Mouse (Mus musculus) liver, adult 2 months (tissue): ENCODE measurements around the gene Aifm3. TPM values are rescaled to one million over a fixed set of nuclear protein-coding genes. Genes with fewer than 3 reads are reported as not detected.

ENCODE experiments used
- DNase-seq: peaks from one replicate; pipeline ENCODE4 v3.0.0-alpha.2; 2011; ENCODE audit warnings: low read depth, low spot score; ENCODE audit errors: extremely low read depth
- H3K27ac ChIP-seq: fragments of 200-500 bp; replicated peaks from 2 replicates; pipeline ENCODE4 v1.5.1; 2012; ENCODE audit warnings: low read depth, mild to moderate bottlenecking, control low read depth, inconsistent platforms, low read length; ENCODE audit not compliant: insufficient read depth
- H3K27me3 ChIP-seq: fragments of 200-500 bp; 2 replicates; pipeline ENCODE4 v1.6.1; 2012; ENCODE audit warnings: mild to moderate bottlenecking, moderate library complexity, low read length, inconsistent platforms; ENCODE audit not compliant: control insufficient read depth, insufficient read depth
- H3K36me3 ChIP-seq: fragments of 200-500 bp; 2 replicates; pipeline ENCODE4 v1.6.1; 2012; ENCODE audit warnings: low read length, inconsistent platforms; ENCODE audit not compliant: control insufficient read depth, insufficient read depth
- H3K4me1 ChIP-seq: fragments of 200-500 bp; 2 replicates; pipeline ENCODE4 v1.6.1; 2011; ENCODE audit warnings: low read length; ENCODE audit not compliant: control insufficient read depth, insufficient read depth
- H3K4me3 ChIP-seq: fragments of 200-500 bp; 2 replicates; pipeline ENCODE4 v1.5.1; 2011; ENCODE audit warnings: low read depth, mild to moderate bottlenecking, control low read depth, low read length, moderate library complexity; ENCODE audit not compliant: insufficient read depth
- H3K79me2 ChIP-seq: fragments of 200-500 bp; 2 replicates; pipeline ENCODE4 v1.6.1; 2012; ENCODE audit warnings: inconsistent platforms, mild to moderate bottlenecking, low read length, moderate library complexity; ENCODE audit not compliant: control insufficient read depth, insufficient read depth
- H3K9ac ChIP-seq: fragments of 200-500 bp; 2 replicates; pipeline ENCODE4 v1.6.1; 2012; ENCODE audit warnings: low read depth, mild to moderate bottlenecking, control low read depth, inconsistent platforms, low read length
- CTCF ChIP-seq: fragments of 200-500 bp; IDR thresholded peaks from 2 replicates; pipeline ENCODE4 v1.5.1; 2011; ENCODE audit warnings: low read depth, low read length, control low read depth
- POLR2A ChIP-seq: fragments of 200-500 bp; IDR thresholded peaks from 2 replicates; pipeline ENCODE4 v1.6.1; 2011; ENCODE audit warnings: low read length, control low read depth; ENCODE audit not compliant: insufficient read depth; ENCODE audit errors: extremely low read depth
- WGBS: fragments of 180-500 bp; shearing (Covaris S2); methylation state at CpG from one replicate; pipeline ENCODE4 v1.1.7; 2018; 5-methylcytosine and 5-hydroxymethylcytosine counted together
- polyA plus RNA-seq: library from polyadenylated mRNA; depleted of rRNA; stranded (reverse); fragments of >200 nt; gene quantifications from 2 replicates; pipeline ENCODE4 v1.2.3, GENCODE M21; 2012
- total RNA-seq: library from RNA; depleted of rRNA; stranded (reverse); fragments of >200 nt; gene quantifications from 2 replicates; pipeline ENCODE4 v1.2.3, GENCODE M21; 2014

Aifm3 gene
- total and polyA plus RNA-seq, 2 experiments = 1.4 to 3.5 TPM

DNA sequence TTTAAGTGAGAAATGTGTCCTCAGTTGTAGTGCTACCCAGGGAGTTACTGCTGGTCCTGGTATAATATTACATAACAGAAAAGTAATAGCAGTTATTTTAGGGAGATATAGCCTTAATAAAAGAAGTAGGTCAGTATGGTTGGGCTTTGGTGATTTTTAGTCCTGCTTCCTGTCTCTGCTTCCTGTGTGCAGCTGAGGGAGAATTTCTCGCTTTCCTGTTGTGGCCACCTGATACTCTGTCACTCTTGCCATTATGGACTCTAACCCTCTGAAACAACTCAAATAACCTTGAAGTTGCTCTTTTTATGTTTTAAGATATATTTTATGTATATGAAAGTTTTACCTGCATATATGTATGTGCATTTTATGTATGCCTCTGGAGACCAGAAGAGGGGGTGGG is 27.8 kb upstream of the Aifm3 start:
- DNase-seq = no peak
- Histone ChIP-seq H3K9ac (no peak overlapping the region), H3K36me3 (peaks cover 2% of the 10 kb centered on the region; the same call in 1 of the 2 replicates), H3K27me3 (no peaks in the 10 kb centered on the region), H3K27ac (no peak overlapping the region), H3K4me3 (no peak overlapping the region), H3K79me2 (peaks cover 50% of the 10 kb centered on the region), H3K4me1 (peaks cover 32% of the 10 kb centered on the region)
- TF ChIP-seq POLR2A (no peak), CTCF (no peak)
- 66% methylated on average over 1 of the region's 1 CpGs for WGBS

GRCm38 (mm10) chr16:17463184-17463583 is 26.2 kb upstream of the Aifm3 start:
- 60% methylated on average over 2 of the region's 2 CpGs for WGBS
- H3K27ac ChIP-seq = peak overlapping the region; percentile 81
- no peak for DNase-seq
- H3K4me1 ChIP-seq = peaks cover 39% of the 10 kb centered on the region
- H3K79me2 ChIP-seq = peaks cover 42% of the 10 kb centered on the region
- no peaks in the 10 kb centered on the region for H3K27me3 ChIP-seq
- no peak overlapping the region for H3K4me3 ChIP-seq
- TF ChIP-seq POLR2A (no peak), CTCF (no peak)
- H3K36me3 ChIP-seq = peaks cover 2% of the 10 kb centered on the region; the same call in 1 of the 2 replicates
- H3K9ac ChIP-seq = no peak overlapping the region

DNA sequence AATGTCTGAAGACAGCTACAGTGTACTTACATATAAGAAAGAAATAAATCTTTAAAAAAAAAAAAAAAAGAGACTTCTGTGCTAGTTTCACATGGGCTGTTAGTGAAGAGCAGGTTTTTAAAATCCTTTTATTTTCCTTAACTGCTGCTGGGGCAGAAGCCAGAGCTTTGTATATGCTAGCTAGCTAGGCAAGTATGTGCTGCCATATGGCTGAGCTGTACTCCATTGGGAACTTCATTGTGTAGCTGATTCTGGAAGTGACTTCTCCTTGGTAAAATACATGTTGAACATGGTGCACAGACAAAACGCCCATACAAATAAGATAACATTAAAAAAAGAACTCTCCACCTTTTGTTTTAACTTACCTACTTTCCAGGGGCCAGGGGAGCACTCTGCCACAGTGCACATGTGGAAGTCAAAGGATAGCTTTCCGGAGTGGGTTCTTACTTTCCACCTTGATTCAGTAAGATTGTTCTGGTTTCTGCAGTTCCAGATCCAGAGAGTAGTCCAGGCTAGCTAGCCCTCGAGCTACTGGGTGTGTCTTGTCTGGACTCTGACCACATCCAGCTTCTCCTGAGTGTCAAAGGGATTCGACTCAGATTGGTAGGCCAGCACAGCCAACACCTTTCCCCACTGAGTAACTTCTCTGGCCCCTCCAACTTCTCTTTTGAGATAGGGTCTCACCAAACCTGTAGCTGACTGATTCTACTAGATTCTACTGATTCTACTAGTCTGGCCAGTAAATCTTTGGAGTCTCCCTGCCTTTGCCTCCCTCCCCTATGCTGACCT is 22.3 kb upstream of the Aifm3 start:
- peaks cover 29% of the 10 kb centered on the region; the same call in 1 of the 2 replicates for H3K79me2 ChIP-seq
- peaks cover 17% of the 10 kb centered on the region for H3K36me3 ChIP-seq
- peaks cover 19% of the 10 kb centered on the region for H3K4me1 ChIP-seq
- H3K4me3 ChIP-seq = no peak overlapping the region
- H3K9ac ChIP-seq = no peak overlapping the region
- no peaks in the 10 kb centered on the region for H3K27me3 ChIP-seq
- H3K27ac ChIP-seq = no peak overlapping the region
- no peak for DNase-seq
- no peak for TF ChIP-seq POLR2A
- no peak for TF ChIP-seq CTCF
- 48% methylated on average over 4 of the region's 4 CpGs for WGBS

GRCm38 (mm10) chr16:17472498-17472897 is 16.9 kb upstream of the Aifm3 start:
- peaks cover 25% of the 10 kb centered on the region for H3K36me3 ChIP-seq
- H3K4me1 ChIP-seq = peaks cover under 1% of the 10 kb centered on the region; the same call in 1 of the 2 replicates
- no peak overlapping the region for H3K9ac ChIP-seq
- no peak overlapping the region for H3K4me3 ChIP-seq
- TF ChIP-seq POLR2A (no peak), CTCF (no peak)
- 87% methylated on average over 6 of the region's 6 CpGs for WGBS
- peaks cover 39% of the 10 kb centered on the region; the same call in 1 of the 2 replicates for H3K79me2 ChIP-seq
- no peaks in the 10 kb centered on the region for H3K27me3 ChIP-seq
- DNase-seq = no peak
- no peak overlapping the region for H3K27ac ChIP-seq

GRCm38 (mm10) chr16:17474091-17474490 is 15.3 kb upstream of the Aifm3 start:
- Histone ChIP-seq H3K79me2 (peaks cover 40% of the 10 kb centered on the region; the same call in 1 of the 2 replicates), H3K4me3 (no peak overlapping the region), H3K27me3 (no peaks in the 10 kb centered on the region), H3K9ac (no peak overlapping the region), H3K27ac (no peak overlapping the region), H3K4me1 (no peaks in the 10 kb centered on the region), H3K36me3 (peaks cover 20% of the 10 kb centered on the region)
- peak; percentile 63; the same call in 1 of the 2 replicates for TF ChIP-seq CTCF
- TF ChIP-seq POLR2A = no peak
- DNase-seq = no peak

DNA sequence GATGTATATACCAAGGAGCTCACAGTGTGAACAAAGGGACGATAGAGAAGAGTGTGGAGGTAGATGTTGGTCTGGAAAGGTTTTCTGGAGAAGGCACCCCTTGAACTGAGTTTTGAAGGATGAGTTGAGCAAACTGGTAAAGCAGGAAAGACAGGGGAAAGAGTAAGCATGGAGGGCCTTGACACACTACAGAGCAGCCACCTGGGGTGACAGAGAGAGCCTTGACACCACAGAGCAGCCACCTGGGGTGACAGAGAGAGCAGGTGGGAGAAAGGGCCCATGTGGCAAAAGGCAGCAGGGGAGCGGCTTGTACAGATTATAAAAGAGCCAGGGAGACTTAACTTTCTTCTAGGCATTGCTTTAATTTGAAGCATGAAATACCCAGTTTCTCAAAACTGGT is 14.7 kb upstream of the Aifm3 start:
- no peak overlapping the region for H3K9ac ChIP-seq
- H3K27me3 ChIP-seq = no peaks in the 10 kb centered on the region
- no peak overlapping the region for H3K4me3 ChIP-seq
- TF ChIP-seq POLR2A (no peak), CTCF (no peak)
- H3K27ac ChIP-seq = no peak overlapping the region
- WGBS = 88% methylated on average over 2 of the region's 2 CpGs
- H3K4me1 ChIP-seq = no peaks in the 10 kb centered on the region
- DNase-seq = no peak
- peaks cover 18% of the 10 kb centered on the region for H3K36me3 ChIP-seq
- H3K79me2 ChIP-seq = peaks cover 36% of the 10 kb centered on the region; the same call in 1 of the 2 replicates
